Mouse (Mus musculus): ENCODE measurements around the gene B230104I21Rik. TPM values are rescaled to one million over a fixed set of nuclear protein-coding genes. Genes with fewer than 3 reads are reported as not detected.

Gene B230104I21Rik
- polyA plus RNA-seq, 1 experiment = not detected

- no peak for TF ChIP-seq TCF12 (IDR thresholded peaks at IDR 0.05; ENCODE audit: insufficient read depth, poor library complexity, severe bottlenecking)
- no peak for TF ChIP-seq E2F4 (IDR thresholded peaks at IDR 0.05; ENCODE audit: insufficient read depth)
- TF ChIP-seq MYOG (IDR thresholded peaks at IDR 0.05; ENCODE audit: control insufficient read depth in 1 of 3, insufficient read depth in 1 of 3, insufficient read length in 2 of 3, low read depth in 2 of 3) = no peak
- TF ChIP-seq USF1 (IDR thresholded peaks at IDR 0.05; ENCODE audit: low read depth) = no peak
- Histone ChIP-seq H3K4me3 (no peak overlapping the region), H3K27me3 (ENCODE audit: control insufficient read depth, insufficient read depth, insufficient read length) (no peaks in the 10 kb centered on the region), H3K79me2 (ENCODE audit: control insufficient read depth, insufficient read depth) (no peaks in the 10 kb centered on the region), H3K4me2 (ENCODE audit: low read depth) (no peak overlapping the region), H3ac (ENCODE audit: control insufficient read depth, insufficient read length) (no peak overlapping the region), H3K36me3 (ENCODE audit: control insufficient read depth, insufficient read depth) (no peaks in the 10 kb centered on the region)
Measured at GRCm38 (mm10) chr4:154369089-154369488, 33.2 kb downstream of the B230104I21Rik start.

DNA sequence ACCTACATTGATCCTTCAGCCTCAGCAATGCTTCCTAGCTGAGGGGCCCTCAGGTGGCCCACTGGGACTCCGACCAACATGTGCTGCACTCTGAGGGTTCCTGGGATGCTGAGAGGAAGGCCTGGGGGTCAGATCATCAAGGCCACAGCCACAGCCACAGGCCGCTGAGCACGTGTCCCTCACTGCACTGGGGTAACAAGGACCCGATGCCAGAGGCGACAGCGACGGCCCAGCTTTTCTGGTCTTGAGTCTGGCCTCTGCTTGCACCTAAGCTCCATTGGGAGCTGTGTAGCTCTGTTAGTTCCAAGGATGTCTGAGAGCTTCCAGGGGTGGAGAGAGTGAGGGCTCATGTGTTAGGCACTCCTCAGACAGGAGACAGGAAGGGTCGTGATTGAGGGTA, 34.9 kb downstream of the B230104I21Rik start:
- H3K4me3 ChIP-seq = no peak overlapping the region
- H3K27me3 ChIP-seq (ENCODE audit: control insufficient read depth, insufficient read depth, insufficient read length) = no peaks in the 10 kb centered on the region
- H3K79me2 ChIP-seq (ENCODE audit: control insufficient read depth, insufficient read depth) = no peaks in the 10 kb centered on the region
- H3K4me2 ChIP-seq (ENCODE audit: low read depth) = no peak overlapping the region
- TF ChIP-seq REST (IDR thresholded peaks at IDR 0.05; ENCODE audit: insufficient read depth, insufficient read length) (no peak), MYOG (IDR thresholded peaks at IDR 0.05; ENCODE audit: control insufficient read depth in 1 of 3, insufficient read depth in 1 of 3, insufficient read length in 2 of 3, low read depth in 2 of 3) (no peak), E2F4 (IDR thresholded peaks at IDR 0.05; ENCODE audit: insufficient read depth) (no peak), POLR2A (IDR thresholded peaks at IDR 0.05; ENCODE audit: insufficient read length, low read depth) (no peak), TCF12 (IDR thresholded peaks at IDR 0.05; ENCODE audit: insufficient read depth, poor library complexity, severe bottlenecking) (no peak), USF1 (IDR thresholded peaks at IDR 0.05; ENCODE audit: low read depth) (no peak), MAX (IDR thresholded peaks at IDR 0.05; ENCODE audit: low read depth) (no peak), SRF (IDR thresholded peaks at IDR 0.05; ENCODE audit: control insufficient read depth, insufficient read length, low read depth) (no peak), MYOD1 (IDR thresholded peaks at IDR 0.05; ENCODE audit: control insufficient read depth in 1 of 3, insufficient read length in 2 of 3, low read depth in 2 of 3) (no peak), POLR2AphosphoS2 (IDR thresholded peaks at IDR 0.05; ENCODE audit: insufficient read length, low read depth) (no peak), CEBPB (IDR thresholded peaks at IDR 0.05; ENCODE audit: insufficient read depth, poor library complexity, severe bottlenecking) (no peak), TCF3 (IDR thresholded peaks at IDR 0.05; ENCODE audit: insufficient read length, low read depth) (no peak)
- no peak overlapping the region for H3ac ChIP-seq (ENCODE audit: control insufficient read depth, insufficient read length)
- H3K36me3 ChIP-seq (ENCODE audit: control insufficient read depth, insufficient read depth) = no peaks in the 10 kb centered on the region

- H3K79me2 ChIP-seq (ENCODE audit: control insufficient read depth, insufficient read depth) = no peaks in the 10 kb centered on the region
- H3K4me3 ChIP-seq = no peak overlapping the region
- no peak overlapping the region for H3K4me2 ChIP-seq (ENCODE audit: low read depth)
- no peak for TF ChIP-seq E2F4 (IDR thresholded peaks at IDR 0.05; ENCODE audit: insufficient read depth)
- no peak for TF ChIP-seq POLR2AphosphoS2 (IDR thresholded peaks at IDR 0.05; ENCODE audit: insufficient read length, low read depth)
- no peak for TF ChIP-seq REST (IDR thresholded peaks at IDR 0.05; ENCODE audit: insufficient read depth, insufficient read length)
- TF ChIP-seq TCF3 (IDR thresholded peaks at IDR 0.05; ENCODE audit: insufficient read length, low read depth) = no peak
- no peak for TF ChIP-seq MYOG (IDR thresholded peaks at IDR 0.05; ENCODE audit: control insufficient read depth in 1 of 3, insufficient read depth in 1 of 3, insufficient read length in 2 of 3, low read depth in 2 of 3)
- no peak for TF ChIP-seq POLR2A (IDR thresholded peaks at IDR 0.05; ENCODE audit: insufficient read length, low read depth)
- no peak for TF ChIP-seq USF1 (IDR thresholded peaks at IDR 0.05; ENCODE audit: low read depth)
- TF ChIP-seq SRF (IDR thresholded peaks at IDR 0.05; ENCODE audit: control insufficient read depth, insufficient read length, low read depth) = no peak
- TF ChIP-seq MYOD1 (IDR thresholded peaks at IDR 0.05; ENCODE audit: control insufficient read depth in 1 of 3, insufficient read length in 2 of 3, low read depth in 2 of 3) = no peak
- no peak for TF ChIP-seq CEBPB (IDR thresholded peaks at IDR 0.05; ENCODE audit: insufficient read depth, poor library complexity, severe bottlenecking)
- no peak for TF ChIP-seq TCF12 (IDR thresholded peaks at IDR 0.05; ENCODE audit: insufficient read depth, poor library complexity, severe bottlenecking)
- TF ChIP-seq MAX (IDR thresholded peaks at IDR 0.05; ENCODE audit: low read depth) = no peak
- no peaks in the 10 kb centered on the region for H3K27me3 ChIP-seq (ENCODE audit: control insufficient read depth, insufficient read depth, insufficient read length)
- no peak overlapping the region for H3ac ChIP-seq (ENCODE audit: control insufficient read depth, insufficient read length)
- no peaks in the 10 kb centered on the region for H3K36me3 ChIP-seq (ENCODE audit: control insufficient read depth, insufficient read depth)
Measured at GRCm38 (mm10) chr4:154371542-154372247, 35.8 kb downstream of the B230104I21Rik start.

GRCm38 (mm10) chr4:154375939-154376625, 40.2 kb downstream of the B230104I21Rik start:
- no peaks in the 10 kb centered on the region for H3K36me3 ChIP-seq (ENCODE audit: control insufficient read depth, insufficient read depth)
- H3K4me3 ChIP-seq = no peak overlapping the region
- H3ac ChIP-seq (ENCODE audit: control insufficient read depth, insufficient read length) = no peak overlapping the region
- no peaks in the 10 kb centered on the region for H3K27me3 ChIP-seq (ENCODE audit: control insufficient read depth, insufficient read depth, insufficient read length)
- H3K4me2 ChIP-seq (ENCODE audit: low read depth) = no peak overlapping the region
- no peak for TF ChIP-seq E2F4 (IDR thresholded peaks at IDR 0.05; ENCODE audit: insufficient read depth)
- TF ChIP-seq TCF12 (IDR thresholded peaks at IDR 0.05; ENCODE audit: insufficient read depth, poor library complexity, severe bottlenecking) = no peak
- TF ChIP-seq MYOG (IDR thresholded peaks at IDR 0.05; ENCODE audit: control insufficient read depth in 1 of 3, insufficient read depth in 1 of 3, insufficient read length in 2 of 3, low read depth in 2 of 3) = no peak
- TF ChIP-seq MAX (IDR thresholded peaks at IDR 0.05; ENCODE audit: low read depth) = no peak
- no peak for TF ChIP-seq REST (IDR thresholded peaks at IDR 0.05; ENCODE audit: insufficient read depth, insufficient read length)
- no peak for TF ChIP-seq POLR2AphosphoS2 (IDR thresholded peaks at IDR 0.05; ENCODE audit: insufficient read length, low read depth)
- TF ChIP-seq TCF3 (IDR thresholded peaks at IDR 0.05; ENCODE audit: insufficient read length, low read depth) = no peak
- no peak for TF ChIP-seq POLR2A (IDR thresholded peaks at IDR 0.05; ENCODE audit: insufficient read length, low read depth)
- TF ChIP-seq MYOD1 (IDR thresholded peaks at IDR 0.05; ENCODE audit: control insufficient read depth in 1 of 3, insufficient read length in 2 of 3, low read depth in 2 of 3) = no peak
- no peaks in the 10 kb centered on the region for H3K79me2 ChIP-seq (ENCODE audit: control insufficient read depth, insufficient read depth)
